ENCODE assay signal across 8 mouse cellular contexts in the genomic region with DNA sequence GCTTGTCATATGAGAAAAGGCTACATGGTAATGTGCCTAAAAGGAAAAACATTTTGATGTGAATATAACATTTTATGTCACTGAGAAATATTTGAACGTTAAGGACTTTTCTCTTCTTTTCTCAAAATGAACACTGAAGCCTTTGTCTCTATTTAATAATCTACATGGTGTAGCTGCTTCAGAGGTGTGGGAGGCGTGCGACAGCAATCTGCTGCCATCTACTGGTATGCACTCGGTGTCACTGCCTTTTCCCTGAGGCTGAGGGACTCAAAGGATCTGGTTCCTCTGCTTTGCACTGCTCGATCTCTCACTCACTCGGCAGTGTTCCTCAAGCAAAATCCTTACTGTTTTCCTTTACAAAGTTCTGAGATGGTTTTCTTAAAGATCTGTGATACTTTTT. TPM values are rescaled to one million over a fixed set of nuclear protein-coding genes. Genes with fewer than 3 reads are reported as not detected.
DNase-seq lines count a peak whose midpoint lies in the region; ATAC-seq lines count a peak whose summit lies in the region.

No protein-coding gene starts in this region.

- H3K27ac ChIP-seq in hindbrain, embryonic 13.5 days, result peak overlapping the region; percentile 63; the same call in 1 of the 2 replicates

- DNase-seq in T-cell, adult 2 months (ENCODE audit: low spot score), result peak; percentile 70
- DNase-seq in cerebellum, postnatal 10 days, result peak; percentile 93 to 94
- DNase-seq in frontal cortex, postnatal 14 days (ENCODE audit: low spot score in 2 of 2), result peak; percentile 72 to 81
- DNase-seq in layer of hippocampus, postnatal 14 days (ENCODE audit: low spot score in 2 of 2), result peak; percentile 75 to 93
- peak; percentile 76 for DNase-seq in lung, postnatal 36 days
- peak; percentile 86 for DNase-seq in right cerebral cortex, adult 18-20 months
- peak; percentile 51 for DNase-seq in urinary bladder, postnatal 25 days (ENCODE audit: low spot score)

- H3K4me3 ChIP-seq in hindbrain, embryonic 13.5 days, result no peak overlapping the region

- peak overlapping the region; percentile 49; the same call in 1 of the 2 replicates for H3K9ac ChIP-seq in hindbrain, embryonic 13.5 days

- no peaks in the 10 kb centered on the region for H3K36me3 ChIP-seq in hindbrain, embryonic 13.5 days

- peaks cover 22% of the 10 kb centered on the region; the same call in 1 of the 2 replicates for H3K27me3 ChIP-seq in hindbrain, embryonic 13.5 days

- peak; percentile 90 for ATAC-seq in hindbrain, embryonic 13.5 days (ENCODE audit: low FRiP score)

- peaks cover 26% of the 10 kb centered on the region for H3K4me1 ChIP-seq in hindbrain, embryonic 13.5 days (replicated peaks)

- 3% methylated on average over 6 of the region's 6 CpGs for WGBS in hindbrain, embryonic 13.5 days

- H3K4me2 ChIP-seq in hindbrain, embryonic 13.5 days, result no peak overlapping the region

- no peaks in the 10 kb centered on the region for H3K9me3 ChIP-seq in hindbrain, embryonic 13.5 days

RNA-seq across cellular contexts. Expression of a gene that starts 37.4 kb away (rescaled TPM):
- 6.8 and 8.0 TPM in 2 replicates for polyA plus RNA-seq in hindbrain, embryonic 13.5 days (2015; fragmentation: Nextera tagmentation; extraction: Ambion mirVana)
- total RNA-seq in layer of hippocampus, postnatal 14 days (2021), result 10 to 100 TPM; 22.2 to 23.3 TPM
